Mouse (Mus musculus): ENCODE results near the gene Pogz.

- no peak for TF ChIP-seq CTCF (IDR thresholded peaks at IDR 0.05; ENCODE audit: borderline replicate concordance, control insufficient read depth, extremely low read depth, insufficient read depth, low read length, poor library complexity)
- no peak for TF ChIP-seq POLR2A (IDR thresholded peaks at IDR 0.05; ENCODE audit: control insufficient read depth, extremely low read depth, insufficient read depth, low read length, poor library complexity)
Measured at GRCm38 (mm10) chr3:94804976-94805375, 32.4 kb upstream of the Pogz start.
